Mouse (Mus musculus) forebrain, embryonic 13.5 days (tissue): ENCODE measurements around the gene Net1. TPM values are rescaled to one million over a fixed set of nuclear protein-coding genes. Genes with fewer than 3 reads are reported as not detected.
"Not testable (repeated sequence)": the region's sequence is repeated elsewhere in the genome, so short reads cannot be mapped to it uniquely, and the experiment has no call there.

Source experiments
- ATAC-seq: fragments of 200-750 bp; cut with Nextera tagmentation; 2 replicates; pipeline ENCODE4 v1.8.0; 2017
- H3K27ac ChIP-seq: fragments of 300-500 bp; sonication (generic); 2 replicates; pipeline ENCODE4 v1.5.1; 2015; ENCODE audit warnings: inconsistent platforms, mild to moderate bottlenecking, moderate library complexity
- H3K27me3 ChIP-seq: fragments of 300-500 bp; sonication (generic); 2 replicates; pipeline ENCODE4 v1.6.1; 2015; ENCODE audit warnings: mild to moderate bottlenecking, inconsistent platforms
- H3K36me3 ChIP-seq: fragments of 300-500 bp; sonication (generic); 2 replicates; pipeline ENCODE4 v1.6.1; 2015; ENCODE audit warnings: mild to moderate bottlenecking, inconsistent platforms; ENCODE audit not compliant: poor library complexity, severe bottlenecking
- H3K4me1 ChIP-seq: fragments of 300-500 bp; sonication (generic); 2 replicates; pipeline ENCODE4 v1.6.1; 2015; ENCODE audit warnings: inconsistent platforms
- H3K4me2 ChIP-seq: fragments of 300-500 bp; sonication (generic); 2 replicates; pipeline ENCODE4 v1.6.1; 2015; ENCODE audit warnings: inconsistent platforms, mild to moderate bottlenecking, moderate library complexity
- H3K4me3 ChIP-seq: fragments of 300-500 bp; sonication (generic); 2 replicates; pipeline ENCODE4 v1.5.1; 2015; ENCODE audit warnings: mild to moderate bottlenecking, inconsistent platforms
- H3K9ac ChIP-seq: fragments of 300-500 bp; sonication (generic); 2 replicates; pipeline ENCODE4 v1.6.1; 2015; ENCODE audit warnings: mild to moderate bottlenecking, inconsistent platforms
- H3K9me3 ChIP-seq: fragments of 300-500 bp; sonication (generic); replicated peaks from 2 replicates; pipeline ENCODE4 v1.6.1; 2016; ENCODE audit warnings: inconsistent platforms
- WGBS: fragments of 180-500 bp; shearing (Covaris S2); methylation state at CpG from one replicate; pipeline ENCODE4 v1.1.7; 2015; 5-methylcytosine and 5-hydroxymethylcytosine counted together
- microRNA-seq: library from miRNA; unstranded; fragments of <30 nt; microRNA quantifications from one replicate; pipeline ENCODE4, GENCODE M21; 2016
- polyA plus RNA-seq: library from polyadenylated mRNA; unstranded; fragments of >200 nt; fragmentation: Nextera tagmentation; extraction: Ambion mirVana; gene quantifications from 2 replicates; pipeline ENCODE4 v1.2.1, GENCODE M21; 2015

The Net1 gene
- polyA plus RNA-seq, 1 experiment from 2014 or later = 24.1 TPM

GRCm38 (mm10) chr13:3856252-3856651, 61.8 kb downstream of the Net1 start:
- H3K4me1 ChIP-seq = no peaks in the 10 kb centered on the region
- no peaks in the 10 kb centered on the region for H3K9me3 ChIP-seq
- H3K4me3 ChIP-seq = no peak overlapping the region
- no peak overlapping the region for H3K9ac ChIP-seq
- ATAC-seq = no peak
- H3K4me2 ChIP-seq = no peak overlapping the region
- H3K27ac ChIP-seq = no peak overlapping the region
- 85% methylated on average over 1 of the region's 1 CpGs for WGBS
- H3K27me3 ChIP-seq = no peaks in the 10 kb centered on the region
- H3K36me3 ChIP-seq = no peaks in the 10 kb centered on the region

- no peak overlapping the region for H3K4me2 ChIP-seq
- H3K4me3 ChIP-seq = no peak overlapping the region
- H3K27ac ChIP-seq = no peak overlapping the region
- H3K36me3 ChIP-seq = no peaks in the 10 kb centered on the region
- no peak for ATAC-seq
- no peak overlapping the region for H3K9ac ChIP-seq
- WGBS = 83% methylated on average over 2 of the region's 2 CpGs
- no peaks in the 10 kb centered on the region for H3K27me3 ChIP-seq
- no peaks in the 10 kb centered on the region for H3K4me1 ChIP-seq
- no peaks in the 10 kb centered on the region for H3K9me3 ChIP-seq
These were observed 63.2 kb downstream of the Net1 start for GRCm38 (mm10) chr13:3854856-3855255.

GRCm38 (mm10) chr13:3853648-3854333, 64.2 kb downstream of the Net1 start, which contains the start of gene Calm5:
Calm5 (plus strand) TSS chr13:3854173.
- not testable (repeated sequence) for H3K4me1 ChIP-seq, H3K27ac ChIP-seq

GRCm38 (mm10) chr13:3850330-3850729, 67.7 kb downstream of the Net1 start:
- Histone ChIP-seq H3K36me3 (no peaks in the 10 kb centered on the region), H3K9ac (no peak overlapping the region), H3K4me1 (no peaks in the 10 kb centered on the region), H3K9me3 (no peaks in the 10 kb centered on the region), H3K4me3 (no peak overlapping the region), H3K27me3 (no peaks in the 10 kb centered on the region), H3K4me2 (no peak overlapping the region), H3K27ac (no peak overlapping the region)
- no peak for ATAC-seq
- 88% methylated on average over 1 of the region's 1 CpGs for WGBS

More at GRCm38 (mm10) chr13:3853648-3854333, 64.2 kb downstream of the Net1 start, which contains the start of gene Calm5:
- not testable (repeated sequence) for H3K4me3 ChIP-seq, ATAC-seq, H3K4me2 ChIP-seq, H3K36me3 ChIP-seq, H3K9ac ChIP-seq, H3K9me3 ChIP-seq, H3K27me3 ChIP-seq
- 83% methylated on average over 3 of the region's 3 CpGs for WGBS

GRCm38 (mm10) chr13:3840662-3841061, 77.4 kb downstream of the Net1 start:
- not testable (repeated sequence) for H3K36me3 ChIP-seq, H3K9ac ChIP-seq, H3K4me3 ChIP-seq, H3K27ac ChIP-seq, H3K4me1 ChIP-seq, H3K27me3 ChIP-seq, H3K9me3 ChIP-seq, H3K4me2 ChIP-seq, ATAC-seq

- not testable (repeated sequence) for H3K4me1 ChIP-seq, H3K9ac ChIP-seq
These were observed 80.7 kb downstream of the Net1 start, which contains the start of gene Calm4 for GRCm38 (mm10) chr13:3837312-3837807. Calm4 (plus strand) TSS chr13:3837757.

GRCm38 (mm10) chr13:3833644-3834043, 84.4 kb downstream of the Net1 start:
- H3K9me3 ChIP-seq, H3K27me3 ChIP-seq, H3K4me3 ChIP-seq, H3K9ac ChIP-seq, H3K27ac ChIP-seq, H3K4me1 ChIP-seq, H3K36me3 ChIP-seq, H3K4me2 ChIP-seq, ATAC-seq: not testable (repeated sequence)

More at GRCm38 (mm10) chr13:3837312-3837807, 80.7 kb downstream of the Net1 start, which contains the start of gene Calm4:
- H3K36me3 ChIP-seq, H3K4me3 ChIP-seq, H3K9me3 ChIP-seq, H3K27ac ChIP-seq, H3K27me3 ChIP-seq, ATAC-seq, H3K4me2 ChIP-seq: not testable (repeated sequence)

- Histone ChIP-seq H3K4me1 (no peaks in the 10 kb centered on the region), H3K4me3 (no peak overlapping the region), H3K27me3 (no peaks in the 10 kb centered on the region), H3K9me3 (no peaks in the 10 kb centered on the region), H3K36me3 (no peaks in the 10 kb centered on the region), H3K9ac (no peak overlapping the region), H3K4me2 (no peak overlapping the region), H3K27ac (no peak overlapping the region)
- 75% methylated on average over 2 of the region's 2 CpGs for WGBS
- no peak for ATAC-seq
These were observed 85.6 kb downstream of the Net1 start for GRCm38 (mm10) chr13:3832450-3832849.

Small RNA genes within 50 kb of the gene (microRNA-seq; reads per million reads assigned to microRNA genes)
- not detected for gene Gm22460

Other genes with a start within 250 kb of the Net1 start
- not detected in 2 replicates for gene Calml3, start 113.9 kb downstream of the Net1 start, polyA plus RNA-seq
- not detected in 2 replicates for gene Calm4, start 80.5 kb downstream of the Net1 start, polyA plus RNA-seq
- gene Calm5, start 64.0 kb downstream of the Net1 start, polyA plus RNA-seq = not detected in 2 replicates
- not detected in 2 replicates for gene Tubal3, start 54 bp upstream of the Net1 start, polyA plus RNA-seq
- gene Ucn3, start 27.1 kb upstream of the Net1 start, polyA plus RNA-seq = not detected in 2 replicates
- 0.37 and 0.39 TPM in 2 replicates for gene Akr1c14, start 130.8 kb upstream of the Net1 start, polyA plus RNA-seq
- gene Akr1c18, start 232.4 kb upstream of the Net1 start, polyA plus RNA-seq = 0.27 TPM in 1 of 2 replicates, not detected in the other